Mouse (Mus musculus) brain, embryonic 14.5 days (tissue): ENCODE results near the gene Arhgef3.

Experiments used
- CTCF ChIP-seq: fragments of 200-500 bp; IDR thresholded peaks from 2 replicates; pipeline ENCODE4 v1.5.1; 2012; ENCODE audit warnings: inconsistent platforms, mild to moderate bottlenecking, moderate library complexity, borderline replicate concordance; ENCODE audit not compliant: insufficient read depth, insufficient read length; ENCODE audit errors: extremely low read depth
- POLR2A ChIP-seq: fragments of 200-500 bp; IDR thresholded peaks from 2 replicates; pipeline ENCODE4 v1.6.1; 2012; ENCODE audit warnings: mild to moderate bottlenecking, inconsistent platforms, borderline replicate concordance; ENCODE audit not compliant: poor library complexity, insufficient read depth, insufficient read length, severe bottlenecking; ENCODE audit errors: extremely low read depth

GRCm38 (mm10) chr14:27187885-27188284 lies 73.2 kb downstream of the Arhgef3 start:
- TF ChIP-seq POLR2A (no peak), CTCF (no peak)
